Mouse (Mus musculus): ENCODE data around the gene Ears2.
"Not testable (repeated sequence)": the region's sequence is repeated elsewhere in the genome, so short reads cannot be mapped to it uniquely, and the experiment has no call there.

Ears2 gene

DNA sequence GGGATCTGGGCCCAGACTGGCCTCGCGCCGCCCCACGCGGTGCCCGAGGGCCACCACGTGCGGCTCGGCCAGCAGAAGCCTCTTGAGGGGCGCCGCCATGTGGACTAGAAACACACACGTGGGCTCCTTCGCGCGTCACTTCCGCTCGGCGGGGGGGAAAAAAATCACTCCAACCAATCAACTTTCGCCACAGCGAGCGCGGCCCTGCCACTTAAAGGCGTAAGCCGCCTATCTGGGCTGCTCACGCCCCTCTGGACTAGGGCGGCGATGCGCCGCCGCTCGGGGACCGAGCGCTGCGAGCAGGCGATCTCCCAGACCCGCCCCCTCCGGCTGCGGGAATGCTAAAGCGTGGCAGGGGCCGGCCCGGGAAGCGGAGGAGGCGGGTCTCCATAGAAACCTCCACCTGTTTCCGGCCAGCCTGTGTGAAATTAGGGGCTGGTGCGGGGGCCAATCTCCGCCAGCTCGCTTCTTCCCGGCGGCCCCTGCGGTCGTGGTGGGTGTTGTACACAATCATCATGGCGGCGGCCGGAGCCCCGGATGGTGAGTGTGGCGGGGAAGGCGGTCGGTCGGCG is at the start of gene Ears2, which contains the start of gene Ubfd1:
TSS of gene Ears2 (minus strand) at position 319 of the 572 bp plus-strand sequence.
TSS of gene Ubfd1 (plus strand) at position 231 of the 572 bp plus-strand sequence.
- in situ Hi-C loops (cut with MboI, MseI) = no loop called here

DNA sequence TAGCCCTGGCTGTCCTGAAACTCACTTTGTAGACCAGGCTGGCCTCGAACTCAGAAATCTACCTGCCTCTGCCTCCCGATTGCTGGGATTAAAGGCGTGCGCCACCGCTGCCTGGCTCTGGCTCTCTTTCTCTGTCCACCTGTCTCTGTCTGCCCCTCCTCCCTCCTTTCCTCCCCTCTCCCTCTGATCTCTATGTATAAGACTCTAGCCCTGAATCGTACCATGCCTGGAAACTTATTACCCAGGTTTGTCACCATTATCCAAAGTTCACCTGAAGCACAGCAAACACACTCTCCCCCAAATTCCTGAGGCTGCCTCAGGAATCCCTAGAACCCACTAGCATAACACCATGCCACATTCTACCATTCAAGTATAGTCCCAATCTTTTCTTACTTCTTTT is 41.1 kb upstream of the Ears2 start:
- in situ Hi-C loops (cut with MboI, MseI) = no loop called here

DNA sequence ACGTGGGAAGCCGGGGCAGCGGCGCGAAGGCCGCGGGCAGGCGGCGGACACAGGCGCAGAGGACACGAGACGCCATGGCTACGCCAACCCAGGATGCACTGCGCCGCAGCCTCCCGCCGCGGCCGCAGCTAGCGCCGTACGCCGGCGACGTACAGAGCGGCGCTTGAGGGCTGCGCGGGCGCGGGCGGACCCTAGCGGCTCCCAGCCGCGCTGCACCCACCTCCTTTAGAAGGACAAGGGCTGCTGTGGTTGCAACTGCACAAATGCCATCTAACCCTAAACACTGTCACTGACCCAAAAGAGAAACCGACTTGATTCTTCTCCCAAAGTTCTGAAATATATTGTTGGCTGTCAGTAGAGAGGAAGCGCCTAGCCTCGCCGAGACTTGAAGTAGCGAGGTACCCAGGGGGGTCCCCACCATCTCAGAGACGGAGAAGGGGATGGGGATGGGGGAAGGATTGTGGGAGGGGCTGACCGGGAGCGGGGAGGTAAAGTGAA is 34.7 kb upstream of the Ears2 start, which contains the start of gene Ndufab1:
TSS of gene Ndufab1 (minus strand) at position 140 of the 498 bp plus-strand sequence.
- in situ Hi-C loops (cut with MboI, MseI) = no loop called here

DNA sequence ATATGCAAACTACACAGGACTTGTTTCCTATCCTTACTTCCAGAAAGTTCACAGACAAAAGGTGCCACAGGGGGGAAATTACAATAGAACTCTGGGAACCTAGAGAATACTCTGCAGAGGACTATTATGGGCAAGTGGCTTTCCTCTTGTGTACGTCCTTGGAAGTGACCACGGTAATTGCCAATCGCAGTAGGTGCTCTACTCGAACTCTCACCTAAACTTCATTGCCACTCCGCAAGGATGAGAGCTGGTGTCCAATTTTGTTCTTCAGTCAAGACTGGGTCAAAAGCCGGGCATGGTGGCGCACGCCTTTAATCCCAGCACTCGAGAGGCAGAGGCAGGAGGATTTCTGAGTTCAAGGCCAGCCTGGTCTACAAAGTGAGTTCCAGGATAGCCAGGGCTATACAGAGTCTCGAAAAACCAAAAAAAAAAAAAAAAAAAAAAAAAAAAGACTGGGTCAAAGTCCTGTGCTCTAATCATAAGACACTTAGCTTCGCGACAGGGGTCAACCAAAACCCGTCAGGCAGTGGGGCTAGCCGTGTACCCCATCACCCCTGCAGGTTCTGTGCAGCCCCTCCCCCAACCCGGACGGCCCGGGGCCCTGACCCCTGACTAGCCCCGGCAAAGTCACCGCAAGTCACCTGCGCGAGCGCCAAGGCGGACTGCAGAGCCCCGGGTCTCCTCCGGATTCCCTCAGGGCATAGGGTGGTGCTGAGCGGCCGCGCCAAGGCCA is 34.1 kb upstream of the Ears2 start:
- in situ Hi-C loops (cut with MboI, MseI) = not testable (repeated sequence)

DNA sequence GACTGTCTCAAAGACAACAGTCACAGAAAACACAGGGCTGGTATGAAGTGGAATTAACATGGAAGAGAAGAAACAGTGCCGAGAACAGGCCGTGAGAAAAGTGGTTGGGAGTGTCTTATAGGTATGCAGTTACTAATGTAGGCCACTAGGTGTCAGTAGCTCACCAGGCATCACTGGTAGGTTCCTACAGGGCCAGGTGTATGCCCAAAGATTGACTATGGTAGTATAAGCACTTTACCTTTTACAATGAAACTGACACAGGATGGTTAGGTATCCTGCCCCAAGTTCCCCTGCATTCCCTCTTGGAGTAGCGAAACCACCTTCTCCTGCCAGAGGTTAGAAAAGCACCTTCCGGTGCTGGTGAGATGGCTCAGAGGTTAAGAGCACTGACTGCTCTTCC is 32.2 kb upstream of the Ears2 start:
- in situ Hi-C loops (cut with MboI, MseI) = loop anchor here (10.0 kb wide), 1 partner anchor 896 kb away; no protein-coding TSS in a partner anchor

DNA sequence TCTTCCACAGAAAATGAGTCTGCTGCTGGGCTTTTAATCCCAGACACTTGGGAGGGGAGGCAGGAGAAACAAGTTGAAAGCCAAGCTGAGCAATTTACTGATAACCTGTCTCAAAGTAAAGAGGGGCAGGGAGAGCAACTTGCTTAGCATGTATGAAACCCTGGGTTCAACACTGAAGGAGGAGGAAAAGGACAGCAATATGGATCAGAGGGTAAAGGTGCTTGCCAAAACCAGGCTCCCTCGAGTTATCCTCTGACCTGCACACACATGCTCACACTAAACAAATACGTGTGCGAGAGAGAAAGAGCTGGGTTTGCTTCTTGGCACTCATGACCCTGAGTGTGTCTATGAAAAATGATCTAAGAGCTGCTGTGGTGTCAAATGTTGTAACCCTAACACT is 30.9 kb upstream of the Ears2 start:
- in situ Hi-C loops (cut with MboI, MseI) = loop anchor here (10.0 kb wide), 1 partner anchor 897 kb away; no protein-coding TSS in a partner anchor

DNA sequence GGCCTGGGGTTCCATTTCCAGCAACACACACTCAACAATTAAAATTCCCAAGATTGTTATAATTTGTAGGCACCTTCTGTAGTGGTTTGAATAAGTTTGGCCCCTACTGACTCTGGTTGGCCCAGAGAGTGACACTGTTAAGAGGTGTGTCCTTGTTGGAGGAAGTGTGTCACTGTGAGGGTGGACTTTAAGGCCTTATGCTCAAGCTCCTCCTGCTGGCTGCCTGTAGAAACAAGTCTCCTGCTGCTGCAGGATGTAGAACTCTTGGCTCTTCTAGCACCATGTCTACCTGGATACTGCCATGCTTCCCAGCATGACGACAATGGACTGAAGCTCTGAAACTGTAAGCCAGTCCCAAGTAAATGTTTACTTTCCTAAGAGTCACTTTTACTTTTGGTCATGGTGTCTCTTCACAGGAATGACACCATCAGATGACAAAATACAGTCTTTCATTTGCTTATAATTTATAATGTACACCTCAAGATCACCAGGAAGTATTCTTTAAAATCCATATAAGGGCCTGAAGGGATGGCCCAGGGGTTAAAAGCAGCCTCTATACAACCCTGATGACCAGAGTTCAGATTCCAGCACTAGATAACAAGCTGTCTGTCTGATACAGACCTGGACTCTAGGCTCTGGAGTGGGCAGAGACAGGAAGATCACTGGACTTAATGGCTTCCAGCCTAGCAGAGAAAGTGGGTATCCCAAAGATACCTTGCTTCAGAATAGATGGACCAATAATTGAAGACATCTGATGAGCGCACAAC is 27.7 kb upstream of the Ears2 start:
- in situ Hi-C loops (cut with MboI, MseI) = loop anchor here (10.0 kb wide), 1 partner anchor 900 kb away; no protein-coding TSS in a partner anchor

DNA sequence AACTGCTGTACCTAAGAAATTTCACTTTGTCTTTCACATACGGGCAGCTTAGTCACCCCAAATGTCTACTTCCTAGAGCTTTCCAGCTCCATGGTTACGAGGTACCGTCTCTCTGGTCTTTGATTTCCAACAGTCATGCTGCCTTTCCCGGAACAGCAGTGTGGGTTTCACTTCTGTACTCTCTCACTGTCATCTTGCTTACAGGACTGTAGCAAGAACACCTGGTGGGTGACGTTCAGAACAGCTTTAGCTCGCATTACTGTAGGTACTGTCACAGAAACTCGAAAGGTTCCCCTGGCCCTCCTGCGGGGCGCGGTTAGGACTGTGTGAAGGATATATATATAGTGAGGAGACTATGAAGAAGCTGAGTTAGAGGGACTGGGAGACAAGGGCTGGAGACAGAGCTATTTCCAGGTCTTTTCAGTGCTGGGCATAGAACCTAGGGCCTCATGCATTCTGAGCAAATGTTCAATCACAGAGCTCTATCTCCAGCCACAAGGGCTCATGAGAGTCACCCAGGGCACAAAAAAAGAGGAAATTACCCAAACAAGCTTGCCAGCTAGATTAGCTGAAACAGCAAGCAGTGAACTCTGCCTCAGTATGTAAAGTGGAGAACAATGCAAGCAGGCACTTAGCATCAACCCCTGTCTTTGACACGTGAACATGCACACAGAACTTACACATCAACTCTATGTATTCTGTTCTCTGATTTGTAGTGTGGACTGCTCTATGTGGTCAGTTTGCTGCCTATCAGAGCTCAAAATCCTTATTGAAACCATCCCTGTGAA is 20.3 kb upstream of the Ears2 start:
- in situ Hi-C loops (cut with MboI, MseI) = loop anchor here (5.0 kb wide), 1 partner anchor 100 kb away; no protein-coding TSS in a partner anchor

DNA sequence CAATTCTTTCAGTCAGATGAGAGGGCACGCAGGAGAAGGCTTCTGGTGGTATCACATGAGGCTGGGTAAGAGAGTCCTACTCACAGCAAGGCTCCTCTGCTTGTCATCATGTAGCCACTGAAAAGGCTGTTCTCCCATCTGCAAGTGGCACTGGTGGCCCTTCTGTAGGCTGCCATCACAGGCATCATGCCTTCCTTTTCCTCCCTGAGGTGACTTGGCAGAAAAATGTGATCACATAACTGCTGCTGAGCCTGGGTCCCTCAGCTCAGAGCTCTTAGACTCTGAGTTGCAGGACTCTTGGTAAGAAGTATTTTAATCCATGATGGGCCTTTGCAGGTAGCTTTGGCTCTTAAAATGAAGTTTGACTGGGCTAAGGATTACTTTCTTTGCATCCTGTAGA is 14.0 kb upstream of the Ears2 start:
- in situ Hi-C loops (cut with MboI, MseI) = no loop called here

DNA sequence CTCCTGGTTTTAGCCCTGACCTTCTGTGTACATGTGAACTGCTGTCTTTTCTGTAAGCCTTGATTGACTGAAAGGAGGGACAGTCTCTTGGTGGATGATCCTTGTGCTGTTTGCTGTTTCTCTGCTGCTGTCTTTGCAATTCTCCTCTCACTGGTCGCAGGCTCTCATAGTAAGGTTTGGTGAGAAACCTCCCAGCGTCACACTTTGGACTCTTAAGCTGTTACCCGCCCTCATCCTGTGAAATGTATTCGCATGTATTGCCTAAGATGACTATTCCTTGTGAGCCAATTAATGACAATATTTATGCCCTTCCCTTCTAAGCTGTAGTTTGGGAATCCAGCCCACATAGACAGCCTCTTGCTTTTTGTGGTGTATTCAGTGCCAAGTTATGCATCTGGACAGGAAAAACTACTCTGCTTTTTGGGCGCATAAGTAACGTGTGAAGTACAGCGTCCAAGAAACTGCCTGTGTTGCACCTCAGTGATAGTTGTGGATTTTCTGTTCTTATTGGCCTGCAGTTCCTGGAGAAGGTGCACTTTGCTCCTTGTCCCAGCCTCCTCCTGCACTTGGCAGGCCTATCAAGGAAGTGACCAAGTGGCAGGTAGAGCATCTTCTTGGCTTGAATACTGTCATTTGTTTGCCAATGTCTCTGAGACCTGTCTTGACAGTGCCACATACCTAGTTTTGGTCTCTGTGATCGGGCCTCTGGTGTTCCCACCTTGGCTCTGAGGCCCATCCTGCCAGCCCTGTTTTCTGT is 12.9 kb upstream of the Ears2 start:
- in situ Hi-C loops (cut with MboI, MseI) = loop anchor here (10.0 kb wide), 1 partner anchor 1295 kb away; no protein-coding TSS in a partner anchor

DNA sequence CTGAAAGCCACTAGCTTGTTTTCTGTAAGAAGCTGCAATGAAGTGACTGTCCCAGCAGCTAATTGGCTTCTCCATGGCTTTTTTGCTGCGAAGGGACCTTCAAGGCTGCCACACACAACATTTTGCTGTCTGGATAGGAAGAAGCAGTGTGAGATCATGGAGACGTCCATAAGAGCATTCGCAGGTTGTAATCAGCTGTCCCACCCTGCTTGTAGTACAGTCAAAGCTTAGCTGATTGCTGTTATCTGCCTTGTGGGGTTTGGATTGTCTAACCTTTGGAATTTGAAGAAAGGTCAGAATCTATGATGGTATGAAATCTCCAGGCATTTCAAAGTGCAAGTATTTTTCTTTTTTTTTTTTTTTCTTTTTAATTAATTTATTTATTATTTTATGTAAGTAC is 7.3 kb upstream of the Ears2 start:
- in situ Hi-C loops (cut with MboI, MseI) = loop anchor here (10.0 kb wide), 1 partner anchor 1300 kb away; no protein-coding TSS in a partner anchor

DNA sequence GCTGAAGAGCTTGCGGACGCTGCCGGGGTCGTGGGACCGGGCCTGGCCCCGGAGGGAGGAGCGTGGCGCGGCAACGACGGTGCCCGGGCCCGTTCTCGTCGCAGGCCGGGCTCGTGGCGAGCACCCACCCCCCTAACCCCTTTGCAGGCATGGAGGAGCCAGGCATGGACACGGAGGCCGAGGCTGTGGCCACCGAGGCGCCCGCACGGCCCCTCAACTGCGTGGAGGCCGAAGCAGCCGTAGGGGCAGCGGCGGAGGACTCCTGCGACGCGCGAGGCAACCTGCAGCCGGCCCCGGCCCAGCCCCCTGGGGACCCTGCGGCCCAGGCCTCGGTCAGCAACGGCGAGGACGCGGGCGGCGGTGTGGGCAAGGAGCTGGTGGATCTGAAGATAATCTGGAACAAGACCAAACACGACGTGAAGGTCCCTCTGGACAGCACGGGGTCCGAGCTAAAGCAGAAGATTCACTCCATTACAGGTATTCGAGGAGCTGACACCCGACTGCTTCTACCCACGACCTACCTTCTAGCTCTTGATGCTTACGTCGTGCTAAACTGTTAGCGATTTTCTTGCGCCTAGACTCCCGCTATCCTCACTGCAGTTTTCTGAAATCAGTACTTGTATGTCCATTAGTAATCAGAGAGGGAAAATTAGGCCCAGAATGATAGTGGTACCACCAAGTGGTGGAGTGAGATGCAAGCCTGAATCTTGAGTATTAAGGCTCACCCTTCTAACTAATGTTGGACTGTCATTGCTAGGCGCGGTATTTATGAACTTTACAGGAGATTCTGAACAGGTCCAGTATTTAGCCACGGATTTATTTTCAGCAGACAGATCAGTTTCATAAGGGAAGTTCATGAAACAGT is 686 bp upstream of the Ears2 start:
- in situ Hi-C loops (cut with MboI, MseI) = no loop called here

DNA sequence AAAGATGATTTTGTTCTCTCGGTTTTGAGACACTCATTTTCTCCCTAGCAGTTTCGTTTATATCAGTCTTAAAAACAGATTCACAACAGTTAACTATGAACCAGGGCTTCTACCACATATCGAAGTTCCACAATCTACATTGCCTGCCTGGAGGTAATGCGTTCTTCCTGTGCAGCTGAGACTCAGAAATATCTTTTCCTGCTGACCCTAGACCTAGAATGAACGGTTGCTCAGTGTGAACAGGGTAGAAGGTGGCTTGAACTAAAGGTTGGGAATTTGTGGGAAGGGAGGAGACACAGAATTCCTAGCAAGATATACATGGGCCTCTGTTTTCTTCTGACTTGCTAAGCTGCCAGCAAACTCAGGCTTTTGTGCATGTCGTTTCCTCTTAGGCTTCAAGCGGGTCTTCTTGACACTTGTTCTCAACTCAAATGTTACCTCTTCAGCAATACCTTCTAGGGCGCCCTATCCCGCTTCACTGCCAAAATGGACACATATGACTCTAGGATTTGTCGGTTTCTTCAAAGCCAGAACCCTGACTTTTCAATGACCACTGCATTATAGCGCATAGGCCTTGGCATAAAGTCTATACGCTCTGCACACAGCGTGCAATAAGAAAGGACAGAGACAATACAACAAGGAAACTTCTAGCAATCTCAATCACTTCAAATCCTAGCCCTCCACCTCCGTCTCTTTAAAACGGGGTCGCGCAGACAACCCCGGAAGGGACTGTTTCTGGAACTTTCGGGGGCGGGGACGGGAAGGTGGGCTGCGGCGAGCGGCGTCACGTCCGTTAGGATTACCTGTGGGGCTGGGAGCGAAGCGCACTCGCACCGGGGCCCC is 740 bp downstream of the Ears2 start:
- in situ Hi-C loops (cut with MboI, MseI) = no loop called here

DNA sequence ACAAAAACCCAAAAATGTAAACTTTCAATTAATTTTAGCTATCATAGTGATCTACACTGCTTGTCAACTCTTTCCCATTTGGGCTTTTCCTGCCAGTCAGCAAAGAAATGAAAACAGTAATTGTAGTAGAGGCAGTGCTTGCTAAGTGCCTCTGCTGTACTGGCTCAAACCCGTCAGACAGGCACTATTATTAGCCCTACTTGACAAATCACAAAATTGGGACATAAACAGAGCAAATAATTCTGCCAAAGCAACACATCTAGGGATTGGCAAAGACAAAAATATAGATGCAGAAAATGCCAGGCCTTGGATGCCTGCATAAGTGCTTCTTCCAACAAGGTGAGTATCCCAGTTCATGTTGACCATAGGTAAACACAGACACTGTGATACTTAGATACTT is 1.4 kb downstream of the Ears2 start:
- in situ Hi-C loops (cut with MboI, MseI) = no loop called here

DNA sequence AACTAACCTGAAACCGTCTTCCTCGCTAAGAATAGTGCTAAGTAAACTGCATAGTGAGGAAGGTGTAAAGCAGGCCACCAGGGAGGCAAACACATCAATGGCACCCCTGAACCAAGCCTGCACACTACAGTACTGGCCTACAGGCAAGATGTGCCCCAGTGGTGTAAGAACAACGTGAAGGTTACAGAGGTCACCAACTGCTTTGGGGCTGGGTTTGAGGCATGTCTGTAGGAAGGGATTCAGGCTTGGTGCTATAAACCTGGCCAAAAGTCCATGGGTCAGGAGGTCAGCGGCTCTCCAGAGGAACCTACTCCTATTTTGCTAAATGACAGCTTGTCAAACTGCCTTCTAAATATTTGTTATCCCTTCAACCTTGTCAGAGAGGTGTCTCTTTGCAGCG is 10.4 kb downstream of the Ears2 start:
- in situ Hi-C loops (cut with MboI, MseI) = no loop called here

DNA sequence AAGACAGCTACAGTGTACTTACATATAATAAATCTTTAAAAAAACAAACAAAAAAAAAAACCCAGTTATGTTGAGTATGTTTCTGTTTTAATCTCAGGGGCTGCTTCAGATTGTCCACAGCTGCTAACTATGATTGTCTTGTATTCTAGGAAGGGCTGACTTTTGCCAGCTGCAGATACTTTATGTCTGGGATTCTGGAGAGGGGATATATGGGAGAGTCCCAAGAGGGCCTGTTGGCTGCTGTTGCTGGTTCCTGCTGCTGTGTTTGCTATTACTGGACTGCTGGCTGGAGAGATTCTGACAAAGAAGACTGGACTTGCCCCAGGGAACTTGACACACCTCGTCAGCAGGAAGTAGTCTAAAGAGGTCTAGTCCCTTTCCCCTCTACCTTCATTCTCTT is 16.2 kb downstream of the Ears2 start:
- in situ Hi-C loops (cut with MboI, MseI) = no loop called here

DNA sequence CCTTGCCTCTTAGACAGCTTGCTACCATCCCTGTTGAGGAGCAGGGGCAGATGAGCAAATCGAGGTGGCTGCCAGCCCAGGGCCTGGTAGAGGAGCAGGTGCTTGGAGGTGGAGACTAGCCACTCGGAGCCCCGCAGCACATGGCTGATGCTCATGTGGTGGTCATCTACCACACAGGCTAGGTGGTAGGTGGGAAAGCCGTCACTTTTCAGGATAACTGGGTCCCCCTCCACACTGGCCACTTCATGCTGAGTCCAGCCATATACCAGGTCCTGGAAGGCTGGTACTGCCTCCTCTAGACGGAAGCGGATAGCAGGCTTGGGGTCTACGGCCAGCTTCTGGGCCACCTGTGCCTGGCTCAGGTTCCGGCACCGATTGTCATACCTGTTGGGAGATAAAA is 18.9 kb downstream of the Ears2 start:
- in situ Hi-C loops (cut with MboI, MseI) = no loop called here

DNA sequence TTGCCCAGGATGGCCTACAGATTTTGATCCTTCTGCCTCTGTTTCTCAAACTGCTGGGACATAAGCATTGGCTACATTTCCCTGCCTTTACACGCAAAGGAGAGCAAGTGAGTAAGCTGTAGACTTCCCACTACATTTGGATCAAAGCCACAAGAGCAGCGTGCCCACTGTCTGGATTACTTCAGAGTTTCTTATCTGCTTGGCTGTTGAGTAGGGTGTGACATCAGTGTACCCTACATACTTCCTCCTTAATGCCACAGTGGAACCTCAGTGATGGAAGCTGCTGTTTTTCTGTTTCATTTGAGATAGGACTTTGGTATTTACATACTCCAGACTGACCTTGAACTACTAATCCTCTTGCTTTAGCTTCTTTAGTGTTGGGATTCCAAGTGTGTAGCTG is 20.2 kb downstream of the Ears2 start:
- in situ Hi-C loops (cut with MboI, MseI) = no loop called here

DNA sequence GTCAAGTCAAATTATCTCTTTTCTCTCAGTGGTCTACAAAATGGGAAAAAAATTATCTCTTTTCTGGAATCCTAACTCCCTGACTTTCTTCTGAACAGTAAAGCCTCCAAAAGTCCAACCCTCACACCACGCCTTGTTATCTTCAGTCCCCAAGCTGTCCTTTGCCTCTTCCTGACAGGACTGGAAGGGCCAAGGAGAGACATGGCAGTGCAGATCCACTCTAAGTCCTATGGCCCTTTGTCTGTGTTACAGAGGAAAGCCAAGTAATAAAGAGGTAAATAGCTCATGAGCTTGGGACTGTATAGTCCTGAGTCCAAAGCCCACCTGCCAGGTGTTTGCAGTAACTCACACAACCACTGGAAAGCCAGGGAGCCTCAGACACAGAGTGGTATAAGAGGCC is 21.4 kb downstream of the Ears2 start:
- in situ Hi-C loops (cut with MboI, MseI) = no loop called here
